Mouse (Mus musculus) ES-CJ7 (cell line): ENCODE measurements at regions not wholly inside any gene's neighbourhood (a gene's known extent, or its start where the extent isn't known, plus 50 kb on each side); places are given as distances from the start of the nearest gene placed in this dataset.

ENCODE experiments used
- DNase-seq: peaks from one replicate; pipeline ENCODE4 v3.0.0; 2011; ENCODE audit warnings: low read depth, low spot score

DNA sequence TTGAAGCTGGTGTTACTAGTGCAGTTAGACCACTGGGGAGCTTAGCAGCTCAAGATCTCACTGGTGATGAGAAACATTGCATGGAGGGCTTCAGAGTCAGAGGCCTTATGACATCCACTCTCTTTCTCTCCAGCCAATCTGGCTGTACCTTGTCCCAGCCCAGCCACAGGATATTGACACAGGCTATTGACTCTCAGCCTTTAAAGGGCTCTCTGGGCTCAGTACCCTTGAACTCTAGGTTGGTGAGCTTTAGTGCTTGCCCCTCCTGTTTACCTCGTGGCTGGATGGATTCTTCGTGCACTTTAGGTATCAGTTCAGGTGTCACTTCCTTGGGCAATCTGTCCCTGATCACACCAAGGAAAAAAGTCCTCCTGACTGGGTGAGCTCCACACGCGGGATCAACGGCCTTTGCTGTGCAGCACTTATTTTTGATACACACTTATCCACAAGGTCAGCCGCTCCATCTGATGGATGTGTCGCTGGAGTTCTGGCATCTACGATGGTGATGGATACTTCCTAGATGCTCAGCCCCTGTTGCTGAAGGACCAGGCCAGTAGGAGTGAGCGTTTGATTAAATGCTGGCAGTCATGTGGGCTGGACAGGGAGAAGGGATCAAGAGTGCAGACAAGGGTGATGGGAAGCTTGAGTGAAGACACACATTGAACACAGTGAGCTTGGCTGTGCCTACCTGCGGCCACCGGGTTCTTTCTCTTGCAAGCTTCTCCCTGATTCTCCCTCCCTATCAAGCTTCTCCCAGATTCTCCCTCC lies 177.7 kb downstream of the Snx10 start:
- DNase-seq = no peak

DNA sequence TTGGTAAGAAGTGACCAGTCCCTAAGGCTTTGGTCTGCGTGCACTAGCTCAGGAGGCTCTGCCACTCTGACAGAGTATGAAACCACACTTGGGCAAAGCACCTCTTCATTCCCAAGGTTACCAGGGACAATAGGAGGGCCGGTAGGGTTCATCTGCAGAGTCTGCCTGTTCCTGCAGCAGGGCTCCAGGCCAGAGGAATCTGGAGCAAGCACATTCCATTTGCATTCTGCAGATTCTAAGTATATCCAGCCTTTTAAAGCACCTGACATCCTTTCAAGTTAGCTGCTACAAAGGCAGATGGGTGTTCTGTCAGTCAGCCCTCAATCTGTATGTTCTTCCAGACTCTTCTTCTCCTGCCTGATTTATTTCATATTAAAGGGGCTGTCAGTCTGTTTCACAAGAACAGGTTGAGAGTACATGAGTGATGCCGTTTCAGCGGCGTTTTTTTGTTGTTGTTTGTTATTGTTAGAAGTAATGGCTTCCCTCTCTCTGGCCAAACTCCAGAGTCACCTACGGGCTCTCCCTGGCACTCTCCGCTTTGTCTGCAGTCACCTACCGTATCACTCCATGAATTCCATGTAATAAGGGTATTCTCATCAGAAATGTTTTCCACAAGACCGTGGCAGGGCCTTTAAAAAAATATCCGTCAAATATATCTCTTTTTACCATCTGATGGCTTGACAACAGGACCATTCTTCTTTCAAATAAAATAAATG lies 178.9 kb downstream of the Snx10 start:
- no peak for DNase-seq

DNA sequence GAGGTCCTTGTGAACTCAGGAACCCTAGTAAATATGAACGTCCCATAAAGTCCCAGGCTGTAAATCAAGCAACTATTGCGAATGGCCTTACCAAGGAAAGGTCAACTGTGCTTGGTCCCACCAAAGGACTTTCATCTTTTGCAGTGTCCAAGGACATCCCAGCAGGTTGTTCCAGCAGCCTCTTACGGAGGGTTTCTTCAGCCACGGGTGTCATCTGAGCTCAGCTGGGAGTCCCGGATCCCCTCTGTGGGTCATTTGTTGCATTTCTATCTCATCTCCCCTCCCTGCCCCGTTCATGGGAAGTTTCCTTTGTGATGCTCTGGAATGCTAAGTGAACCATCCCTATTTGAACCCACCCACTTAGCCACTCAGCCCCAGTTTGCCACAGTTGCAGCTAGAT lies 184.3 kb downstream of the Snx10 start:
- peak; percentile 92 for DNase-seq

DNA sequence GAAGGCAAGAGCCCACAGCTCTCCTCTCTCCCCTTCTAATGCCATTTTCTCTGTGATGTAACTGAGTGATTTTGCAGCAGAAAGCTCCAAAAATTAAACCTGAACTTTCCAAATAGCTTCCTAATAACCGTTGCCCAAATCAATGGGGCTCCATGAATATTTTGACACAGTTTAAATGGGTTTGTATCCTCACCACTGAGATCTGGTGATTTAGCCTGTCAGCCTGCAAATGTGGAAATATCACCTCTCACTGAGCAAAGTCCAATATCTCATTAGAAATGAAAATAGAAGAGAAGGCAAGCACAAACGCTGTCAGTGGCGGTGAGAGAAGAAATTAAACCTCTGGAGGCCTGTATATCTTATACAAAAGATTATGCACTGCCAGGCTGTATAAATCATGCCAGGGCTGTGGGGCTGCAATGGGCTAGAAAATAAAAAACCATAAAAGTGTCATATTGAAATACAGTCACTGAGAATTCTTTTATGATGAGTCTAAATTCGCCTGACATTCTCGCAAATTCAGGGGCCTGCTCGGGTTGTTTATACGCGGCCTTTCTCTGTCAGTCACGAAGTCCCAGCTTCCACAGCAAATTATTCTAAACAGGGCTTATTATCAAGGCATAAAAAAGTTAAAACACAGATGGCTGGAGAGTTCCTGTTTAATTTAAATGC lies 185.1 kb downstream of the Snx10 start:
- DNase-seq = no peak

DNA sequence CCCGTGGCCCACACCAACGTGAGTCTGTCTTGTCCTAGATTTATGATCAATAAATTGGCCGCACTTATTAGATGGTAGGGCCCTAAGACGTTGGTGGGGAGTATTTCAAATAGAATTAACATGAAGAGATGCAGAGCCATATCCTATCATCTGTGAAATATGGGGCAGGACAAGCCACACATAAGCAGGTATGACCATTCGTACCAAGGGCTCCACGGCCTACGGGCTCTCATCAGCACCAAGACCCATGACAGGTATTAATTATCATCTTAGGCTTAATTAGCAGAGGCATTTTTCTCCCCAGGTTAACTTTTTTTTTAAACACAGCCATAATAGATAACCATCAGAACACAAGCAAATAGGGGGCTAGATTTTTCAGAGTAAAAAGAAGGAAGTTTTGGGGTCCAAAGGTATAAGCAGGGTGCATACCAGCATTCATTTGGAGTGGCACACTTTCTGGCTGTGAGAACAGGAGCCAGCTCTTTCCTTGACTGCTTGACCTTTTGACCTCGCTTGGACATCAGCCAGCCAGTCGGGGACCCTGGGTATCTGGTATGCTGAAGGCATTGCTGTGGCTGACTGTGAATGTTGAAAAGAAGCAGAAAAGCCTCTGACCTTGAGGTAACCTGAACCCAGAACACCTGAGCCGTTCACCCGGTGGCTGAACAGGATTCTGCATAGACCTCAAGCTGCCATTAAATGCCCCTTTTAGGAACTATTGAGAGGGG lies 185.8 kb downstream of the Snx10 start:
- peak; percentile 89 for DNase-seq

DNA sequence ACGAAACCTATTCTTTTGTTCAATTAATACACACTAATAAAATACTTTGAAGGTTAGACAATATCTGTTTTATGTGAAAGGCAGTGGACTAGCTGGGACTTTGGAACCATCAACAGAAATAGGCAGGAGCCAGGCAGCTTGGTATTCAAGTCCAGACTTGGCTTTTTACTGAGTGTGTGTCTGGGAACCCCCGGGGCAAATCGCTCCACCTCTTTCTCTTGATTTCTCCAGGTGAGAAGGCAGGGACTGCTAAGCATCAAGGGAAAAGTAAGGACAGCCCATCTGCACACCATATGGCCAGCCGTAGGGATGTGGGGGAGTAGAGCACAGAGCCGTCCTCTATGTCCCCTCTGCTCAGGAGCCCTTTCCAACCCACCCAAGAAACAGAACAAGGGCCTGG lies 186.5 kb downstream of the Snx10 start:
- DNase-seq = peak; percentile 53

DNA sequence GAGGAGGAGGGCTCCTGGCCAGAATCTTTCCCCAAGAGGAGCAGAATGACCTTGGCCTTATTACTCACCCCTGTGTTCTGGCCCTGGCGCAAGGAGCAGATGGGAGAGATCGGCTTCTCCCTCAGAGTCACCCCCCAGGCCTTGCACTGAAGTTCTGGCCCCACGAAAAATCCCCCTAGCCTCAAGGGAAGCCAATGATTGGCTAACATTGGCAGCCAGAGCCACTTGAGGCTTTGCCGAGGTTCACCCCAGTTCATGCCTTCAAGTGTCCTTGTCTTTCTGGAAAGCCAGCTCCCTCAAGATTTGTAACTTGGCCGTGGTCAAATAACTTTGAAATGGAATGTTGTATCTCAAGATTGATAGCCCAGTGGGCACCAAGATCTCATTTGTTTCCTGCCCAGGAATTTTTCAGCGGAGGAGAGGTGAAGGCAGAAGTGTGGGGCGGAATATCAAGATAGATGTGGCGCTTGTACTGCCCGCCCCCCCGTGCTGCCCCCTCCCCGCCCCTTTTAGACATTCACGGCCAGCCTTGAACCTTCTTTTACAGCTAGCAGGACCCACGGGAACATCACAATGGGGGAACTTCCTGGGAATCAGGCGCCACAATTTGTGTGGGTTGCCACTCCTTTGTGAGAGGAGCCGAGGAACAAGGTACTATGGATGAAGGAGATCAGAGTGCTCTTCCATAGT lies 187.4 kb downstream of the Snx10 start:
- DNase-seq = peak; percentile 11

DNA sequence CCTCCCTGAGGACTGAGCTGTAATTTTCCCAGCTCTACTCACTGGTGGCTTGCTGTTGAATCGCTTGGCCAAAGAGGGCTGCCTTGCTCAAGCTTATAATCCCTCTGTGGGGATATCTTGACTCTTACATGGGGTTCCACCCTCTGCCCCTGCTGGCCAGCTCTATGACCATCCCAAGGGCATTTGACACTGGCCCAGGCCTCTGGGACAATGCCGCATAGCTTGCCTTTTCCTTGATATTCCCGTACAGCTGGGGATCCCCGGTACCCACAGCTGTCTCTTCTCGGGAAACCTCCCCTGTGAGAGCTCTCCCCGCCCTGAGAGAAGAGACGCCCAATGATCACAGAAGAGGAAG lies 187.9 kb downstream of the Snx10 start:
- DNase-seq = no peak

DNA sequence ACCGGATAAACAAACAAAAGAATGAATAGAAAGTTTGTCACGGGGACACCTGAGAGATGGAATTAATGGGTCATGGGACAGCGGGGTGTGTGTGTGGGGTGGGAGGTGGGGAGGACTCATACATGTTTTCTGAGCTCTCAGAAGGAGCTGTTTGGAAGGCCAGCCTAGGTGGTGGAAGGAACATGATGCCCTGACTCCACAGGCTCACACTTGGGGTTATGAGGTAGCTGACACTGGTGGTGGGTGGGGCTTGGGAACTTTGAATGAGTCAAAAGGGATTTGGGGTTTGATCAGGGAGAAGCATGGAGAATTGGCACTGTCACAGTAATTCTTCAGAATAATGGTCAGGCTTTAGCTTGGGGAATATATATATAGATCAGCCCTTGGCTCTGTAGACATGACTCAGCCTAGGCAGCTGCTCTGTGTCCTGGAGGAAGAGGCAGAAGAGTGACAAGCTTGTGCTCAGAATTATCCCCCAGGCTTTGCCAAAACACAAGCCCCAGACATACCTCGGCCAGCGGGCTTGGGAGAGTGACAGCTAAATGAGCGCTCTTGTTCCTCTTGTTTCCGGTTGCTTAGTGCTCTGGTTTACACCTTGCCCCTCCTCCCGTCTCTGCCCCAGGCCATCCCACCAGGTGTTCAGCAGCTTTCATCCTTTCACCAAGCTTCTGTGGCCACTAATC lies 191.6 kb downstream of the Snx10 start:
- DNase-seq = peak; percentile 34

DNA sequence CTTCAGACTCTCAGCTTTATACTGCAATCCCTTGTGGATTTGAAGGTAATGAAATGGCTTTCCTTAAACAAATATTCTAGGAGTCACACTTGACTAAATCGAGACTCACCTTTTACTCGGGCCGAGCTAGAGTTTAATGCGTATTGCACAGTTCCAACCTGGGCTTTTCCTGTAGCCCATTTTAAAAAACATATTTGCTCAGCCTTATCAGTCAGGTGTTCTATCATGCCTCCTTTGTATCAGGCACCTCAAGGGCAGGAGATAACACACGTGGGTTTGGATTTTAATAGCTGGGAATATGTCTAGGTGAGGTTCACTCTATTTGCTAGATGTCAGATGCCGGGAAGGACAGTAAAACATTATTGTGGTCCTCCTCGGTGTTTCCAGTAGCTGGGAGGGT lies 193.7 kb downstream of the Snx10 start:
- DNase-seq = no peak

DNA sequence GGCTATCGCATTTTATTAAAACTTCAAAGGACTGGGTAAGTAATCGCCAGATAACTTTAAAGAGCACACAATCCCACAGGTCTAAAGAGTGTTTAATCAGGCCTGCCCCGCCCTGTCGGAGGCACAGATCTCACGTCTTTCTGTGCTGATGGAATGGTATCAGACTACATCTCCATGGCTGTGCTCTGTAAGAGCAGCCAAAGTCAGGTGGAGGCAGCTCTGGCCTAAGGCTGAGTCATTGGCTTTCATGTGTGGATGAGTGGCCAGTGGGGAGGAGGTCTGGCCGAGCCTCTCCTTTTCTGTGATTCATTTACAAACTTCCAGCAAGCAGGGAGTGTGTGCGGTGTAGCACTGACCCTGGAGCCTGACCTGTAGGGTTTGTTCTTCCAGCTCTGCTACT lies 197.0 kb downstream of the Snx10 start:
- no peak for DNase-seq

DNA sequence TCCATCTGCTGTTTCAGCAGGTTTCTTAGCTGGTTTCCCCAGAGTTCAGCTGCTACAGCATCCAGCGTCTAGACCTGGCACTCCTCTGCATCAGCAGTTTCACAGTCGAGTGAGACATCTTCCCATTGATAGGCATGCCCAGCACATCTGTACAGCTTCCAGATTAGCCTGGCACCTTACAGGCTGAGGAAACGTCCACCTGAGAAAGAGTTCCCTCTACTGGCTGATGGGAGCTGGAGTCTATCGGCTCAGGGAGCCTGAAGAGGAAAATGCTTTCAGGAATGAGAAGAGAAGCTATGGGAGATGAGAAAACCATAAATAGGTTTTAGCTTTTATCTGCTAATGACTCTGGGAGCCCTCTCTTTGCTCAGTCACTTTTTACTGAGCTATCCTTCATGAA lies 199.4 kb downstream of the Snx10 start:
- DNase-seq = no peak

DNA sequence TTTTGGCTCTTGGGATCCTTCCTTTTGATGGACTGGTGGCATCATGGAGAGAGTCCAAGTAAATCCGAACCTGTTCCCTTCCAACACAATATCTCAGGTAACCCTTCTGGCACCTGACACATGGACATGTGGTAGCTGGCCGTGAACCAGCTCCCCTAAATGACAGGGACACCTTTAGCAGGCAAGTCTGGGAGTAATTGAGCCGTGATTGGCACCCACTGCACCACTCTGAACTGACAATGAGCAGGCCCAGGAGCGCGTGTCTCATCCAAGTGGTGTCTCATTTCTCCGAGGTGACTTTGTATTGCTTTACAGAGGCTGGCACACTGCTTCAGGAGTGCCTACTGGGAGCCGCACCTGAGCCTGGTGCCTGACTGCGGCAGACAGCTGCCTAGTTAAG lies 203.5 kb downstream of the Snx10 start:
- no peak for DNase-seq

DNA sequence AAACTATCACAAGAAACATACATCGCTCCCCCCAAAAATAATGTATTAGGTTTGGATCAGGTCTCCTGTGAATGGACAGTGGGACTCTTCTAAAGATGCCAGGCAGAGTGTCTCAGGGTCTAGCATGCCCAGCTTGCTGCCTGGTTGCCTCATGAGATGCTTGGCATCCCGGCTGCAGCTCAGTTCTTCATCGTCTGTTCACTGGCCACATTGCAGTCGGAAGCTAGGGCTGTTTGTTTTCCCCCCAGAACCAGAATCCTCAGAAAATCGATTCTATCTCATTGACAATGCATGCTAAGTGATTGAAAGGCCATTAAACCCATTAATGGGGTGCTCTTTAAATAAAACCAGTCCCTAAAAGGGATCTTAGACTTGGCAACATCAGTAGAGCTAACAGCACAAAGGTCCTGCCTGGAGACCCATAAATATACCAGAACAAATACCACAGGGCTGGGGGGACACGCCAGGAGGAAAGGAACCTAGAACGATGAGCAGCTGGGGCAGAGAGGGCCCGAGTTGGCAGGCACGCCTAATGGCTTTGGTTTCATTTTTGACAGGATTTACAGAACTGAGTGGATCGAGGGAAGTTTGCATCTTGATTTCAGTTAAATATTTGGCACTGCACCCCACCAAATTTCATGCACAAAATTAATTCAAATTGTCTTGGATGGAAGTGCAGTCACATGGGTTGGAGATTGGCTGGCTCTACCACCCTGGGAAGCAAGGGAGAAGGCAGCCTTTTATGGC lies 205.3 kb downstream of the Snx10 start:
- no peak for DNase-seq

DNA sequence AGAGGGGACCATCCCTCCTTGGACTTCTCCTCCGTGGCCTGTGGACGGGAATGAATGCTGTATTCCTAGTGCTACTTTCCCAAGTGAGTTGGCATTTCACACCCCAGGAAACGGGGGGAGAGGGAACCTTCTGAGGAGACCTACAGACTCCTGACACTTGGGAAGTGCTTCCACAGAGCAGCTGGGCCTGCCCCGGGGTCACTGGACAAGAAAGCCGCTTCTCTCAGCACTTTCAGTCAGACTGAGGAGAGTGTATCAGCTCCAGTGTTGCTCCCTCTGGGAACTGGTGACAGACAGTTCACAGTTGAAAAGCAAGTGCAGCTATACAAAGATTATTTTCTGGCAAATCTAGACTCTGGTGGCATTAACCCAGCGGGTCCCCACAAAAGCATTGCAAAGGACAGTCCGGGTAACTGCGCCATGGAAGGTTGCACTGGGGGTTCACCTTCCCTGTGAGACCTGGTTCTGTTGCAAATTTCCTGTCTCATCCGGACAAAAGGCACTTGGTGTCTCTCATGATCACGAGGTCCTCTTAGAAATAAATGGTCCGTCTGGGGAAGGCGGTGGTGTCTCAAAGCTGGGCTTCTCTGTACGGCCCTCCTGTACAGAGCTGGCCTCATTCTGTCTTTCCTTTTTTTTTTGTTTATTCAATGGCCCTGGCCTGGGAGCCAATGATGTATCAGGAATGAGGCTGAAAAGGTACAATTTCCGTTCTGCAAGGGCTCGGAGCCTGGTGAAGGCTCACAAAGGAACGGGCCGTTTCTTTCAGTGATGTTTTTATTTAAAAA lies 207.1 kb downstream of the Snx10 start:
- DNase-seq = no peak

DNA sequence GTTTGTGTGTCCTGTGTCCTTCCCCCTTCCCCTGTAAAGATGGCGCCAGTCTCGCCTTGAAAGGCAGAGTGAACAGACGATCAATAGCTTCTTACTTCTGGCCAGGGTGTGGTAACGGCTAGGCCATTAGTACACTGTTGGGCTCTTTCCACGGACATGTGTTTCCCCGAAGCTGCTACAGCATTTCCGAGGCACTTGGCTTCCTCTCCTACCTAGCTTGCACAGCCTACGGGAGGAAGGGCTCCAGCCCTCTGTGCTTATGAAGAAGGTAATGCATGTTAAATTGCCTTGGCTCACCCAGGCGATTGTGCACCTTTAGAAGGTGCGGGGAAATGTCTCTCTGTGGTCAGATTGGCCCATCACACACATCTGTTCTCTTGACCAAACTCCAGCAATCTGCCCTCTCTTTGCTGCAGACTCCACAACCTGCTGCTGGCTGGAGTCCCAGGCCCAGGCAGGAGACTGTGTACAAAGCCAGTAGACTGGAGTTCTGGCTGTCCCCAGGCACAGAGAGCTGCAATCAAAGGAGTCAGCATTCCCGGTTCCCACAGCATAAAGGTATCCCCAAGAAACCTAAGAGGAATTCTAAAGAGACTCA lies 208.7 kb downstream of the Snx10 start:
- no peak for DNase-seq

DNA sequence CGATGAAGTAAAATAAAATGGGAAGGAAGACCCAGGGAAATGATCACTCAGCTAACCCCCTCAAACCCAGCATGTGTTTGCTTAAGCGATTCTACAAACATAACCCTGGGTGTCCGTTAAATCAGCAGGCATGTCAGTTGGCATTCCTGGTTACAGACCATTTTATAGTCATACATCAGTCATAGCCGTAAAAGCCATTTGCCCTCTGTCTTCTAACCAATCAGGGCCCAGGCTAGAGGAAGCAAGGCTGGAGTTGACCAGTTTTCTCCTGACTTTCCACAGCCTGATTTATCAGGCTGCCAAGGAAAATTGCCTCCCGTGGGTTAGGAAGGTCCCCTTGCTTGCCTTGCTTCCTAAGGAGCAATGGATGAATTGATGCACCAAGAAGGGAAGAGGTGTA lies 212.3 kb downstream of the Snx10 start:
- no peak for DNase-seq

DNA sequence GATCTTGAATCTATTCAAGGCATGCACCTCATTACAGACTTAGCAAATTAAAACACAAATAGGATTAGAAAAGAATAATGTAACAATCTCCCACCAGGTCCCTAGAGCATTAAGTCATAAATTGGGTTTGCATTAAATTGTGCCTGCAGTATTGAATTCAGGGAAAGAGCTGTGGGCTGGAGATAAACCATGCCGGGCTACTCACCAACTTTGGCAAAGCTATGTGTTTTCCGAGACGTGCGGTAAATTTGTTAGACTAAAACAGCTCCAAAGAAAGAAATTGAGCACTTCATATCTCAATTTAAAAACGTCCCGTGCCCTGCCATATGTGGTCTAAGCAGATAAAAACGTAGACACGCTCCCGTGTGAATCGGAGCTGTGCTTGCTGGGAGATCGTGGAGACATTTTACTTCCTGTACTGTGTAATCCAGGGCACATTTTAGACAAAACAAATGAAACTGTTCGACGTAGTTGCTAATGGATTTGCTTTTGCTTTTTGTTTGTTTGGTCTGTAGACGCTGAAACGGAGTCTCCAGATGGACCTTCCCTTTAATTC lies 219.5 kb downstream of the Snx10 start:
- DNase-seq = no peak

DNA sequence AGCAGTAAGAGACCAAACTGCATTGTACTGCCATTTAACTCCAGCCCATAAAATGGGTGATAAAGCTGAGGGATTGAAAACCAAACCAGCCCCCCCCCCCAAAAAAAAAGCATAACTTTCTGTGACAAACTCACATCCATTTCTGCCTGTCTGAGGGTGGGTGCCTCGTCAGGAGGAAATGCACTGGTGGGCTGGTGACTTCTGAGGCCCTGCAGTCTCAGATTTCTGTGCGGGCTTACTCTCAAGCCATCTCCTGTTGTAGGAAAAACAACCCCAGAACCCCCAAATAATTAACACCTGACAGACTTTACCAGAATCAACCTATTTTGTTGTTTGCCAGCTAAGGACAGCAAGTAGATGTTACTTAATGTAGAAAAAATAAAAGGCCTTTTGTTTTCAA lies 220.9 kb downstream of the Snx10 start:
- no peak for DNase-seq
